Mouse (Mus musculus): ENCODE measurements around the gene Ints6l. TPM values are rescaled to one million over a fixed set of nuclear protein-coding genes. Genes with fewer than 3 reads are reported as not detected.

Ints6l gene
- polyA plus RNA-seq (2014; fragmentation: Nextera tagmentation; extraction: Ambion mirVana): 24.7 and 25.8 TPM in 2 replicates

DNA sequence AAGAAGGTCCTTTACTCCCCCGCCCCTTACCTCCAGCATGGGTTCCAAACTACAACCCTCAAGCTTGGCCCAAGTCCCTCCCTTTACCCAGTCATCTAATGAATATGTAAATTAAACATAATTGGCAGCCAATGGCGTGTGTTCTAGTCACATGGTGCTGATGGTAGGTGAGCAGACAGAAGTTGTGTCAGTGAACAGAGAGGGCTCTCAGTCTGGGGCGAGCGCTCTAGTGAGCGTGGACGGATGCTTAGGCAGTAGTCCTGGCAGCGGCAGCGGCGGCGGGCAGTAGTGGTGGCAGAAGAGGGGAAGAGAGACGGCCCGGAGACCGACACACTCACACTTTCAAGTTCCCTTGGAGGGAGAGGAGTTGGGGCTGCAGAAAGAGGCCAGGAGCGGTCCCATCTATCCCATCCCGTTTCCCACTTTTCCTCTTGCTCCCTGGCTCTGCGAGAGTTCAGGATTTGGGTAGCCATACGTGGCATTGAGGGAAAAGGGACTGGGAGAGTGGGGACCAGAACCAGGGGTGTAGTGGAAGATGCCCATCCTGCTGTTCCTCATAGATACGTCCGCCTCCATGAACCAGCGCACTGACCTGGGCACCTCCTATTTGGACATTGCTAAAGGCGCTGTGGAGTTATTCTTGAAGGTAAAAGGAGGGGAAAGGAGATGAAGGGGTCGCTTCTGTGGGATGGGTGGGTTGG is at the start of gene Ints6l:
Gene Ints6l, plus strand, starts transcription at position 187 of the 701 bp plus-strand sequence.
- Histone ChIP-seq H3K9ac (ENCODE audit: low read depth, low read length) (peak within 1 kb of the TSS; percentile 86), H3K27ac (ENCODE audit: low read depth, low read length) (peak within 1 kb of the TSS; percentile 91), H3K4me2 (replicated peaks; ENCODE audit: low read depth, low read length) (peak within 1 kb of the TSS; percentile 58), H3K9me3 (ENCODE audit: control insufficient read depth, low read length) (no peaks in the 10 kb centered on the region), H3K4me1 (replicated peaks; ENCODE audit: control insufficient read depth, insufficient read depth, low read length) (no peaks in the 10 kb centered on the region), H3K36me3 (ENCODE audit: control insufficient read depth, insufficient read depth, low read length) (no peaks in the 10 kb centered on the region), H3K27me3 (ENCODE audit: control insufficient read depth, insufficient read depth, low read length) (no peaks in the 10 kb centered on the region), H3K4me3 (ENCODE audit: low read depth, low read length) (peak within 1 kb of the TSS; percentile 54)
- whole genome bisulfite sequencing: 15% methylated on average over 19 of the region's 22 CpGs
- DNase-seq (ENCODE audit: low spot score) (peak; percentile 66), ATAC-seq (ENCODE audit: low FRiP score) (peak; percentile 88)

DNA sequence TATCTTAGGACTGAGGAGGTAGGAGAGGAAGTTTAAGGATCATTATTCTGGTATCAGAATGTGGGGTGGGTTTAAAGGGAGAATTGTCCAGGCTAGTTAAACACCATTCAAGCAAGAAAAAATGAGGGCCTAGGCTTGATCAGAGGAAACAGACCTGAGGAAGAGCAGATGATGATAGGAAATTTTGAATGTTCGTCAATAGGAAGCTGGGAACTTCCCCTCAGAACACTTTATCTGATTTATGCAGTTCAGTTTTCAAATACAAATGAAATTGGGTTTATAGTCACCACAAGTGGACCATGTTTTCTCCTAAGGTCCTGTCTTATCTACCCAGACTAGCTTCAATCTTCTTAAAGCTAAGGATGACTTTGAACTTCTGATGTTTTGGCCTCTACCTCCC is 49.2 kb upstream of the Ints6l start:
- WGBS: 69% methylated on average over 1 of the region's 1 CpGs
- Histone ChIP-seq H3K27ac (ENCODE audit: low read depth, low read length) (no peak overlapping the region), H3K4me1 (replicated peaks; ENCODE audit: control insufficient read depth, insufficient read depth, low read length) (no peaks in the 10 kb centered on the region), H3K27me3 (ENCODE audit: control insufficient read depth, insufficient read depth, low read length) (no peaks in the 10 kb centered on the region), H3K4me3 (ENCODE audit: low read depth, low read length) (no peak overlapping the region), H3K9ac (ENCODE audit: low read depth, low read length) (no peak overlapping the region), H3K36me3 (ENCODE audit: control insufficient read depth, insufficient read depth, low read length) (no peaks in the 10 kb centered on the region), H3K4me2 (replicated peaks; ENCODE audit: low read depth, low read length) (no peak overlapping the region), H3K9me3 (ENCODE audit: control insufficient read depth, low read length) (no peaks in the 10 kb centered on the region)
- DNase-seq (ENCODE audit: low spot score) (no peak), ATAC-seq (ENCODE audit: low FRiP score) (no peak)

DNA sequence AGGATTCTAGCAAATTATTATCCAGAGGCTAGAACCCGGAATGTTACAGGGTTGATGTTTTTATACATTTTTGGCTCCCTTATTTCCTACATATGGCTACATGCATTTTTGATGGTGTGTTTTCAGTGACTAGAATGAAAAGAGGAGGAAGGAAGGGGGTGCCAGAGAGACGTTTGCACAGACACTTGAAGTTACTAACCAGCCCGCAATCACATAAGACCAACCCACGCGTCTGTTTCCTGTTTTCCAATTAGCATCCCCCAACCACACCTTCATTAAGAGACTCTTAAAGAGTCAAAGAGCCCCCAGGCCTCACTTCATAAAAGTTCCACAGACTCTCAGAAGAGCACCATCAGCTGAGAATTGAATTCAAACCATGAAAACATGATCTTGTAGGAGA is 48.5 kb upstream of the Ints6l start:
- Histone ChIP-seq H3K9me3 (ENCODE audit: control insufficient read depth, low read length) (no peaks in the 10 kb centered on the region), H3K27me3 (ENCODE audit: control insufficient read depth, insufficient read depth, low read length) (no peaks in the 10 kb centered on the region), H3K9ac (ENCODE audit: low read depth, low read length) (no peak overlapping the region), H3K36me3 (ENCODE audit: control insufficient read depth, insufficient read depth, low read length) (no peaks in the 10 kb centered on the region), H3K4me3 (ENCODE audit: low read depth, low read length) (no peak overlapping the region), H3K4me2 (replicated peaks; ENCODE audit: low read depth, low read length) (no peak overlapping the region), H3K4me1 (replicated peaks; ENCODE audit: control insufficient read depth, insufficient read depth, low read length) (no peaks in the 10 kb centered on the region), H3K27ac (ENCODE audit: low read depth, low read length) (no peak overlapping the region)
- 79% methylated on average over 5 of the region's 5 CpGs for WGBS
- no peak for DNase-seq (ENCODE audit: low spot score)
- ATAC-seq (ENCODE audit: low FRiP score): no peak

DNA sequence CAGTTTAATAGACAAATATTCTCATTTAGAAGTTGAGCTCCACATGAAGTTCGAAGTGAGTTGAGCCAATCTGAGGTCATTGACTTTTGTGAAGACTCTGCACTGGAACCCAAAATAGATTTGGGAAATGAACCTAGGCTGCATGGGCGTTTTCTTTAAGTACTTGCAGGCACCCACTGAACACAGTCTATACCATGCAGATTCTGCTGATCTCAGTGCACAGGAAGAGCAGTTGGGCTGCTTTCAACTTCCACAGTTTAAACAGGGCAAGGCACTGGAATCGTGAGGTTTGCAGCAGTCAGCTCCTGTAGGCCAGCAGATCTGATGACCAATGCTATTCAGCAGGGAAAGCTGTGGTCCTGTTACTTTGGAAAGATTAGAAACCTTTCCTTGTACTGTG is 38.4 kb upstream of the Ints6l start:
- Histone ChIP-seq H3K9ac (ENCODE audit: low read depth, low read length) (no peak overlapping the region), H3K4me2 (replicated peaks; ENCODE audit: low read depth, low read length) (no peak overlapping the region), H3K27me3 (ENCODE audit: control insufficient read depth, insufficient read depth, low read length) (no peaks in the 10 kb centered on the region), H3K27ac (ENCODE audit: low read depth, low read length) (no peak overlapping the region), H3K36me3 (ENCODE audit: control insufficient read depth, insufficient read depth, low read length) (no peaks in the 10 kb centered on the region), H3K9me3 (ENCODE audit: control insufficient read depth, low read length) (no peaks in the 10 kb centered on the region), H3K4me1 (replicated peaks; ENCODE audit: control insufficient read depth, insufficient read depth, low read length) (no peaks in the 10 kb centered on the region), H3K4me3 (ENCODE audit: low read depth, low read length) (no peak overlapping the region)
- no peak for ATAC-seq (ENCODE audit: low FRiP score)
- WGBS: 87% methylated on average over 3 of the region's 3 CpGs
- no peak for DNase-seq (ENCODE audit: low spot score)

DNA sequence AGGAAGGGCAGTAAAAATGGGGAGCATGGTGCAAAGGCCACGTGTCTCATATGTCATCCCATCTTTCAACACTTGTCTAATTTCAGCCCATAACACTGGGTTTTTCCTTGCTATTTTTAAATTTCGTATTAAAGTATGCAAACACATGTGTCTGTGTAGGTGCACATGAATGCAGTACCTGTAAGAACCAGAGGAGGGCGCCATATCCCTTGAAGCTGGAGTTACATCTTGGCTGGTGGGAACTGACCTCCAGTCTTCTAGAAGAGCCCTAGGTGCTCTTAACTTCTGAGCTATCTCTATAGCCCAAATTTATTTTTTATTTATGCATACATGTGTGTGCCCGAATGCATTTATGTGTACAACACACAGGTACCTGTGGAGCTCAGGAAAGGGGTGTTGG is 37.1 kb upstream of the Ints6l start:
- Histone ChIP-seq H3K9ac (ENCODE audit: low read depth, low read length) (no peak overlapping the region), H3K27ac (ENCODE audit: low read depth, low read length) (no peak overlapping the region), H3K4me1 (replicated peaks; ENCODE audit: control insufficient read depth, insufficient read depth, low read length) (no peaks in the 10 kb centered on the region), H3K9me3 (ENCODE audit: control insufficient read depth, low read length) (no peaks in the 10 kb centered on the region), H3K27me3 (ENCODE audit: control insufficient read depth, insufficient read depth, low read length) (no peaks in the 10 kb centered on the region), H3K4me3 (ENCODE audit: low read depth, low read length) (no peak overlapping the region), H3K36me3 (ENCODE audit: control insufficient read depth, insufficient read depth, low read length) (no peaks in the 10 kb centered on the region), H3K4me2 (replicated peaks; ENCODE audit: low read depth, low read length) (no peak overlapping the region)
- ATAC-seq (ENCODE audit: low FRiP score) (no peak), DNase-seq (ENCODE audit: low spot score) (no peak)
- 63% methylated on average over 4 of the region's 4 CpGs for WGBS

DNA sequence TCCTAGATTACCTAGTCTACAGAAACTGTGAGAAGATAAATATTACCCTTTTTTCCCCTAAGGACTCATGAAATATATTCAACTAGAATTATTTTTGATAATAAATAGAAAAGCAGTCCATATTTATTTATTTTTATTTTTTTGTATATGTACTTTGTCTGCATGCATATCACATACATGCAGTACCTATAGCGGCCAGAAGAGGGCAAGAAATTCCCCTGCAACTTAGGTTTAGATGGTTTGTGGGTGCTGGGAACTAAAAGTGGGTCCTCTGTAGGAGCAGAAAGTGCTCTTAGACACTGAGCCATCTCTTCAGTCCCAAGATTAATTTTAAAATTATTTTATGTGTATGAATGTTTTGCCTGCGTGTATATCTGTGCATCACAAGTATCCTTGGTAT is 24.1 kb upstream of the Ints6l start:
- ATAC-seq (ENCODE audit: low FRiP score): no peak
- no peaks in the 10 kb centered on the region for H3K4me1 ChIP-seq (replicated peaks; ENCODE audit: control insufficient read depth, insufficient read depth, low read length)
- peak; percentile 3 for DNase-seq (ENCODE audit: low spot score)
- H3K27ac ChIP-seq (ENCODE audit: low read depth, low read length): no peak overlapping the region
- H3K27me3 ChIP-seq (ENCODE audit: control insufficient read depth, insufficient read depth, low read length): no peaks in the 10 kb centered on the region
- no peak overlapping the region for H3K9ac ChIP-seq (ENCODE audit: low read depth, low read length)
- WGBS: 48% methylated on average over 2 of the region's 2 CpGs
- no peak overlapping the region for H3K4me3 ChIP-seq (ENCODE audit: low read depth, low read length)
- H3K4me2 ChIP-seq (replicated peaks; ENCODE audit: low read depth, low read length): no peak overlapping the region
- no peaks in the 10 kb centered on the region for H3K36me3 ChIP-seq (ENCODE audit: control insufficient read depth, insufficient read depth, low read length)
- H3K9me3 ChIP-seq (ENCODE audit: control insufficient read depth, low read length): no peaks in the 10 kb centered on the region

DNA sequence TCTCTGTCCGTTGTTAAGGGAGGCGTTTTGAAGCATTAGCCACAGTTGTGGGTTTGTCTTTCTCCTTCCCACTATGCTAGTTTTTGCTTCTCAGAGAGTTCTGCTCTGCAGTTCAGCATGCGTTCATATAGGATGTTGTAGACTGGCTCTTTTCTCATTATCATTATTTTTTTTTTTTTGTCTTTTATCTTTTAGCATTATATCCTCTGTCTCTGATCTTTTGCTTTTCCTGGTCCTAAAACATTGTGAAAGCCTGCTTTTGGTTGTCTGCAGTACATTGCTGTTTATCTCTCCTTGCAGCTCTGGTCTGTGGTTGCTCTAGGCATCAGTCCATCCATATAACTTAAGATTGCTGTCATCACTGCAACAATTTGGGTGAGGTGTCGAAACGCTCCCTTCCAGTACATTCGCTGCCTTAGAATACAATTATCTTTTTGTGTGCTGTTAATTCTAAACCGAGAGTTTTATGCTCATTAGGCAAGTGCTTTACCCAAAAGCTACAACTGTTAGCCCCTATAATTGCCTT is 18.8 kb upstream of the Ints6l start:
- no peaks in the 10 kb centered on the region for H3K27me3 ChIP-seq (ENCODE audit: control insufficient read depth, insufficient read depth, low read length)
- no peaks in the 10 kb centered on the region for H3K36me3 ChIP-seq (ENCODE audit: control insufficient read depth, insufficient read depth, low read length)
- no peaks in the 10 kb centered on the region for H3K4me1 ChIP-seq (replicated peaks; ENCODE audit: control insufficient read depth, insufficient read depth, low read length)
- no peak overlapping the region for H3K9ac ChIP-seq (ENCODE audit: low read depth, low read length)
- H3K9me3 ChIP-seq (ENCODE audit: control insufficient read depth, low read length): no peaks in the 10 kb centered on the region
- no peak overlapping the region for H3K4me3 ChIP-seq (ENCODE audit: low read depth, low read length)
- DNase-seq (ENCODE audit: low spot score): no peak
- 84% methylated on average over 7 of the region's 7 CpGs for WGBS
- no peak overlapping the region for H3K27ac ChIP-seq (ENCODE audit: low read depth, low read length)
- no peak overlapping the region for H3K4me2 ChIP-seq (replicated peaks; ENCODE audit: low read depth, low read length)
- no peak for ATAC-seq (ENCODE audit: low FRiP score)

DNA sequence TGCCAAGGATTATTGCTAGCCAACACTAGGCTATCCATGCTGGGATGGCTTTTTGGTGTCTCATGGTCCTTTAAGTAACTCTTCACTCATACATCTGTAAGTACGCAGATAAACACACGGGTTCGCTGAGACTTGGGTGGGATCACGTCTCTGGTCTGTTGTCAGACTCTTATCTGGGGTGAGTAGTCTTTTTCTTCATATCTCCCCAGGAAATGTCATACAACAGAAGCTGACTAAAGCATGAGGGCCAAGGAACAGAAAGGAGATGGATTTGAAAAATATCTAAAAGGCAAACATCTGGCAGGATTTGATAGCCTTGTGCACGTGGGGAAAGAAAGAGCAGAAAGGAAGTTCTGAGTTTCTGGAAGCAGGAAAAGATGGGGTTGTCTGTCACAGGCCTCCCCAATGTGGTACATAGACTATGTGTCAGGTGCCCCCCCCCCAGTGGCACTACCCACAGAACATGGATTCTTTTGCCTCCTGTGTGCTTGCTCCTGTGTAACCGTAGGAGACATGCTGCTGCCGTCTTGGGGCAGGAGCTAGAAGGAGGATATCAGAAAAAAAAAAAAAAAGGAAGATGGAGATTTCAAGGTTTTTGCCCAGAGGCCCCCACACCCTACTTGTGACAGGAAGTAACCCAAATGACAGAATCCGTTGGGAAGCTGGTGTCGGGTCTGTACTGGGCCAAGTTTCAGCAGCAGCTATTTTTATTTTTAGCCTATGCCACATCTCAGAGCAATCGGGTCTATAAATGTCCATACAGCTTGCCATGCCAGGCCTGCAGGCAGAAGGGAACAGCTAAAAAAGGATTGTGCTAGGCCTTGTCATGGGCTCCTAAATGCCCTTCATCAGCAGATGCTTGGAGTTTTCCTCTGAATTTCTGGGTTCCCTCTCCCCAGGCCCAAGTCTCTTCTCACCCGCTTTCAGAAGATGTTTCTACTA is 7.9 kb upstream of the Ints6l start:
- H3K4me3 ChIP-seq (ENCODE audit: low read depth, low read length): no peak overlapping the region
- ATAC-seq (ENCODE audit: low FRiP score): no peak

More for the DNA sequence above, 7.9 kb upstream of the Ints6l start:
- Histone ChIP-seq H3K9ac (ENCODE audit: low read depth, low read length) (no peak overlapping the region), H3K27ac (ENCODE audit: low read depth, low read length) (no peak overlapping the region), H3K4me2 (replicated peaks; ENCODE audit: low read depth, low read length) (no peak overlapping the region), H3K9me3 (ENCODE audit: control insufficient read depth, low read length) (no peaks in the 10 kb centered on the region), H3K27me3 (ENCODE audit: control insufficient read depth, insufficient read depth, low read length) (no peaks in the 10 kb centered on the region), H3K4me1 (replicated peaks; ENCODE audit: control insufficient read depth, insufficient read depth, low read length) (no peaks in the 10 kb centered on the region), H3K36me3 (ENCODE audit: control insufficient read depth, insufficient read depth, low read length) (no peaks in the 10 kb centered on the region)
- DNase-seq (ENCODE audit: low spot score): no peak
- WGBS: 86% methylated on average over 11 of the region's 11 CpGs
